Mouse (Mus musculus): Measurements from ENCODE around the gene Thoc5.

Thoc5 gene

GRCm38 (mm10) chr11:4916068-4916467, 20.9 kb downstream of the Thoc5 start:
- peak; percentile 60 to 68 for DNase-seq

- DNase-seq = peak in 1 of 2 experiments; percentile 19
These were observed 26.2 kb downstream of the Thoc5 start for GRCm38 (mm10) chr11:4921281-4921680.

DNA sequence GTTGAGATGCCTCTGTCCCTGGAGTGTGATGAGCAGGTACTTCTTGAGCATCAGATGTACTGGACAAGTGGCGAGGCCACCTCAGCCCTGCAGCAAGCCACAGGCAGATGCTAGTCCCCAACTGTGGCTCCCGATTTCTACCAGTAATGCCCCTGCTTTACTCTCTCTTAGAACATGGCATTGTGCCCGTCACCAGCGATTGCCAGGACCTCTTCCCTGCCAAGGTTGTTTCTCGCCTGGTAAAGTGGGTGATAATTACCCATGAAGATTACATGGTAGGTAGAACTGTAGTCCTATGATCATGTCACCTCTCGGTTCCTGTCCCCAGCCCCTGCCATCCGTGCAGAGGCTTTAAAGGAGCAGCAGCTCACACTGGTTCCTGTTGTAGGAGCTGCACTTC, 26.6 kb downstream of the Thoc5 start:
- peak; percentile 12 to 16 for DNase-seq

GRCm38 (mm10) chr11:4927224-4927623, 32.1 kb downstream of the Thoc5 start:
- DNase-seq = no peak

GRCm38 (mm10) chr11:4931009-4931601, 36.0 kb downstream of the Thoc5 start:
- DNase-seq = no peak

GRCm38 (mm10) chr11:4936243-4936642, 41.1 kb downstream of the Thoc5 start:
- no peak for DNase-seq

- no peak for DNase-seq
These were observed 51.4 kb downstream of the Thoc5 start for GRCm38 (mm10) chr11:4946530-4946929.

DNA sequence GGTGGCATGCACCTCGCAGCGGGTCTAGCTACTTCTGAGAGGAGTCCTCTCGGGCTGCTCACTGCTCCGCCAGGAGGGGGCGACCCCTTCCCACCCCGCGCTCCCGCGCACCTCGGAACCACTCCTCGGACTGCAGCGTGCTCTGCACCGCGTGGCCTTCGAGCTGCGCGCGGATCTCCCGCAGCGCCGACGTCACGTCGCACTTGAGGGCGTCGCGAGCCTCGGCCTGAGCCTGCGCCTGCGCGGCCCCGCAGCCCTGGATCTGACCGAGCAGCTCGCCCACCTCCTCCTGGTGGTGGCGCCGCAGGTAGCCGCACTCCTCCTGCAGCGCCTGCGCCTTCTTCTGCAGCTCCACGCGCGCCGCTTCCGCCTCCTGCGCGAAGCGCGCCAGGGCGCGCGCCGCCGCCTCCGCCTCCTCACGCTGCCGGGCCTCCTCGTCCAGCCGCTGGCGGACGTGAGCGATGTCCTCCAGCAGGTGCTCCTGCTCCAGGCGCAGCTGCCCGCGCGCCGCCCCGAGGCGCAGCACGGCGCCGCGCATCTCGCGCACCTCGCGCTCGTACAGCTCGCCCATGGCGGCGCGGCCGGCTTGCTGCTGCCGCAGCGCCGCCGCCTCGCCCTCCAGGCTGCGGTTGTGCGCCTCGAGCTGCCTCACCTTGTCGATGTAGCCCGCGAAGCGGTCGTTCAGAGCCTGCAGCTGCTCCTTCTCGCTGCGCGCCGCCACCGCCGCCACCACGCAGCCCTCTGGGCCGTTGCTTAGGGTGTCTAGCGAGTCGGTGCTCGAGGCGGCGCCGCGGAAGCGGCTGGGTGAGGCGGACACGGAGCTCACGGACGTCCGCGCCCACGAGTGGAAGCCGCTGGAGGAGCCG, 52.1 kb downstream of the Thoc5 start:
- DNase-seq = peak; percentile 30 to 47

GRCm38 (mm10) chr11:4947813-4948174, 52.7 kb downstream of the Thoc5 start, which contains the start of gene Nefh:
Gene Nefh, minus strand, starts transcription at chr11:4948064.
- peak in 1 of 2 experiments; percentile 13 for DNase-seq

- no peak for DNase-seq
These were observed 53.7 kb downstream of the Thoc5 start for GRCm38 (mm10) chr11:4948792-4949191.

GRCm38 (mm10) chr11:4949256-4950044, 54.3 kb downstream of the Thoc5 start:
- DNase-seq = peak in 1 of 2 experiments; percentile 8

DNA sequence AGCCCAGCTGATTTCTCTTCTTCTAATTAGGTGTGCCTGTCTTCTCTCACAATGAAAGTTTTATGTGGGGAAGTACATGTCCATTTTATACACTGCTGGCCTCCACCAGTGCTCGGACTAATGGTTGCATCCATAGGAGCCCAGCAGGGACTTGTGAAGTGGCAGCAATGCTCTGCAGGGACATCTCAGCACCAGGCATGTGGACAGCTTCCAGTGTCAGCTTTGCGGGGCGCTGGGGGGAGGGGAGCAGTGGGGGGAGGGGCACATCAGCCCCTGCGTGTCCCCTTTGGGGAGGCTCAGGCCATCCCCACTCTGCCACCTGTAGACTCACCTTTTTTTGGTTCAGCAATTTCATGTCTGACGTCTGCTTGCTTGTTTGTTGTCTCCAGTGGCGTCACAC, 58.3 kb downstream of the Thoc5 start:
- DNase-seq = no peak

- DNase-seq = no peak
These were observed 58.8 kb downstream of the Thoc5 start for GRCm38 (mm10) chr11:4953918-4954317.

GRCm38 (mm10) chr11:4963099-4963808, 68.1 kb downstream of the Thoc5 start:
- DNase-seq = no peak

DNA sequence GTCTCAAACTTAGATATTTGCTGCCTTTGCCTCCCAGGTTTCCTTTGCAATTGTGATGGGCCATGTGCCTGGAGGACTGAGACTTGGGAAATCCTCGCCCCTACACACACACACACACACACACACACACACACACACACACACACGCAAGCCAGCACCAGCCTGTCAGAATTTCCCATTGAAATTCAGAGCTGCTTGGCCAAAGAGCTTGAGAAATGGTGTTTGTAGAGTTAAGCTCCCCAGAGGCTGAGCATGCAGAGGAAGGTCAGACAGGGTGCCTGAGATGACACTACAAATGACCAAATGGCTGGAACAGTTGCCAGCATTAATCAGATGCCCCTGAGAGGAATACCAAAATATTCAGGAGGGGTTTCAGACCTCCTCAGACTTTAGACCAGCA, 71.2 kb downstream of the Thoc5 start:
- DNase-seq = no peak

GRCm38 (mm10) chr11:4966888-4967287, 71.8 kb downstream of the Thoc5 start:
- DNase-seq = no peak

DNA sequence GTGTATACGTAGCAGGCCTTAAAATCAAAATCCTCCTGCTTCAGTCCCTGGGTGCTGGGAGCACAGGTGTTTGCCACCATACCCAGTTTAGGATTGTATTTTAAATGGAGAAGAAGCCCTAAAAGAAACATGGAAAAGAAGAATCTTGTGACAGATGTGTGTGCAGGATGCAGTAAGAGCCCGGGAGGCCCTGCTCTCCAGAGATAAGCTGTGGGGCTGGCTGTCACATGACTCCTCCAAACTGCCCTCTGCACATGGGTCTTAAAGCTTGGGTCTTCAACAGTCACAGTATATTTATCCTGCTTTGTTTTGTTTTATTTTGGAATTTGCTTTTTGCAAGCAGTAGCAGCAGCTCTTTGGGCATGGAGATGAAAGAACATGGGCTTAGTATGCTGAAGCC, 72.4 kb downstream of the Thoc5 start:
- no peak for DNase-seq

DNA sequence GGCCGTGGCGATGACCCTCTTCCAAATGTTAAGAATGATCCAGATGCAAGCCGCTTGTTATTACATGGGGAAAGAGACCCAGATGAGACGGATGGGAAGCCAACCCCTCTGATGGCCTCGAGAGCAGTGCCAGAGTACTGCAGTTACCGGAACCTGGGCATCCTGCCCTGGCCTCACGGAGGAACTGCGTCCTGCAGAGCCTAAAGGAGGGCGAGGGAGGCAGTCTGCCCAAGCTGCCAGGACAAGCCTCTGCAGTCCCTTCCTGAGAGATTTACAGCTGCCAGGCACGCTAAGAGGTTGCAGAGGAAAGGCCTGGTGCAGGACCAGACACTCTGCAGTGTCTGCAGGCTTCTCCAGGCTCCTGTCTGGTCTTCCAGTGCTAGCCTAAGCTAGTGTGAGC, 73.3 kb downstream of the Thoc5 start:
- DNase-seq = peak; percentile 67 to 76

GRCm38 (mm10) chr11:4972967-4973870, 78.1 kb downstream of the Thoc5 start:
- DNase-seq = peak; percentile 49 to 61

- no peak for DNase-seq
These were observed 78.7 kb downstream of the Thoc5 start for GRCm38 (mm10) chr11:4973871-4974256.

DNA sequence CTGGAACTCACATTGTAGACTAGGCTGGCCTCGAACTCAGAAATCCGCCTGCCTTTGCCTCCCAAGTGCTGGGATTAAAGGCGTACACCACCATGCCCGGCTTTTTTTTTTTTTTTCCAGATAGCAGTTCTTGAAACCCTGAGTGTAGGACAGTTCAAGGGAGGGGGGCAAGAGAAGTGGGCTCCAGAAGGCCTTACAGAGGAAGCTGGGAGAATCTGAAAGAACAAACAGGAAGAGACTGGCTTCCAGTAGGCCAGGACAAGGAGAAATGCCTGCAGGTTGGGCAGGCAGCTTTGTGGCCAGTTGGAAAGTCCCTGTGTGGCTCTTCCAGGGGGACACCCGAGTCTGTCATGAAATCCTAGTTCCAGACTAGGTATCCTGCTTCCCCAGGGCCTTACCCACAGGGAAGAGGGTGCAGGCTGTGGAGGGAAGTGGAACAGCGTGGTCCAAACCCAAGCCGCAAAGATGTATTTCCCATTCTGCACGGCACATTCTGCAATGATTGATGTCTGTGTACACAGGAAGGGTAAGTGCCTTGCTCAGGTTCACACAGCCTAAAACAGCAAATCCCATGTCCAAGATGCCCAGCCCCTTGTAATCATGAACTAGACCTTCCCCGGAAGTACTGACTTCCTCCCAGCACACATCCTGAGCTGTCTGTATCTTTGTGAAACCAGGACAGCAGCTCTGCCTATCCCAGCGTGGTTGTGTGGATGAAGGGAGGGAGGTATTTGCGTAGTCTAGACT, 79.4 kb downstream of the Thoc5 start:
- DNase-seq = no peak
